In the genomic region with DNA sequence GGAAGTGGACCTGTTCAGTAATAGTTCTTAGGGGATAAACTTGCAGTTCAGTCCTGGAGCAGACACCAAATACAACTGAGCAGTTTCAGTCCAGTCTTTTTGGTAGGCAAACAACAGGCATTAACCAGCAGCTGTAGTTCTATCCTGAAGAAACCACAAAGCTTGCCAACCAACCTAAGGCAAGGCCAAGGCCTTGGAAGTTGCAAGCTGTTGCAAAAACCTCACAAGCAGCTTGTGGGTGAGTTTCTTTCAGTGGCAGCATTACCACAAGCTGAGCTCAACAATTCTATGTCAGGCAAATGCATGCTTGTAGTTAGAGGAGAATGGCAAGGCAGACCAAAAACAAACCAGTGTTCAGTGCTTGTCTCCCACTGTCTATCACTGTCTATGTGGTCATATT, we compare ENCODE assay signal across 19 mouse cellular contexts.
"Had no signal": no experiment of that assay in that cellular context is flagged by ENCODE, and none has a peak within 500 bp of the region (broad histone marks: within the 10 kb centered on the region; RNA-seq: fewer than 3 reads in every experiment).

No protein-coding gene starts in this region.

- DNase-seq: kidney, adult 18-20 months; kidney, adult 9 months; kidney, postnatal 14 days; kidney, postnatal 4 days; liver; lung, adult 18-20 months; lung, postnatal 14 days; right cerebral cortex, postnatal 14 days; right cerebral cortex, postnatal 4 days; thymus, postnatal 25 days had no signal

- H3K36me3 ChIP-seq: limb, embryonic 10.5 days; limb, embryonic 13.5 days; liver, embryonic 12.5 days; liver, embryonic 15.5 days; lung, embryonic 15.5 days; midbrain, embryonic 12.5 days; midbrain, embryonic 15.5 days; neural tube, embryonic 13.5 days; stomach, embryonic 15.5 days had no signal

- H3K27me3 ChIP-seq: limb, embryonic 13.5 days; liver, embryonic 12.5 days; liver, embryonic 15.5 days; lung, embryonic 15.5 days; midbrain, embryonic 12.5 days; midbrain, embryonic 15.5 days; neural tube, embryonic 13.5 days; stomach, embryonic 15.5 days had no signal

- H3K4me2 ChIP-seq: limb, embryonic 13.5 days; liver, embryonic 12.5 days; liver, embryonic 15.5 days; lung, embryonic 15.5 days; midbrain, embryonic 12.5 days; midbrain, embryonic 15.5 days; neural tube, embryonic 13.5 days; stomach, embryonic 15.5 days had no signal

- H3K4me3 ChIP-seq: limb, embryonic 10.5 days; limb, embryonic 13.5 days; liver, embryonic 12.5 days; liver, embryonic 15.5 days; lung, embryonic 15.5 days; midbrain, embryonic 12.5 days; midbrain, embryonic 15.5 days; neural tube, embryonic 13.5 days; stomach, embryonic 15.5 days had no signal
